Mouse (Mus musculus): ENCODE results near the gene Cst10. TPM values are rescaled to one million over a fixed set of nuclear protein-coding genes. Genes with fewer than 3 reads are reported as not detected.

Cst10 gene
- polyA plus RNA-seq (2014; fragmentation: Nextera tagmentation; extraction: Ambion mirVana) = not detected in 2 replicates

DNA sequence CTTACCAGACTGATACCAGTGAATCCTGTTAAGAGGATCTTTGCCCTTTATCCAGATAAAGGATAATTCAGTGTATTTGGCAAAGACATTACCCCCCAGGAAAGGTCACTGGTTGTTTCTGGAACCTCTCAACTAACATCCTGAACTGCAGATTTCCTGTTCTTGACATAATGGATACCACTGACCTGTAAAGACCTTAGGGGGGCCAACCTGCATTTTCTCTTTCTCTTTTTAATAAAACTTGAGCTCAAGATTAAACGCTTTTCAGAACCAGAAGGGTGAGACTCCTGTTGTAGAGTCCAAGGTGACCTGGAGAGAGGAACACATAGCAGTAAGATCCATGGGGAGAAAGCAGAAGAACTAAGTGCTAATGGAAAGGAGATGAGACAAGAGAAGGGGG is at the start of gene Cst10:
Cst10 (plus strand) TSS at position 301 of the 400 bp plus-strand sequence.
- DNase-seq (ENCODE audit: low spot score) (no peak), ATAC-seq (ENCODE audit: insufficient read depth, low FRiP score, low TSS enrichment) (no peak)
- Histone ChIP-seq H3K4me2 (ENCODE audit: low read depth) (no peak within 1 kb of the TSS), H3K4me1 (ENCODE audit: control insufficient read depth, insufficient read depth, low read length) (no peaks in the 10 kb centered on the region), H3K4me3 (ENCODE audit: low read depth, low read length) (no peak within 1 kb of the TSS), H3K27me3 (ENCODE audit: control insufficient read depth, insufficient read depth, low read length) (no peaks in the 10 kb centered on the region), H3K9me3 (ENCODE audit: control insufficient read depth, low read length) (no peaks in the 10 kb centered on the region), H3K36me3 (ENCODE audit: control insufficient read depth, insufficient read depth, low read length) (no peaks in the 10 kb centered on the region), H3K27ac (ENCODE audit: low read depth, low read length) (no peak within 1 kb of the TSS), H3K9ac (ENCODE audit: low read length) (no peak within 1 kb of the TSS)
- WGBS = 71% methylated on average over 1 of the region's 1 CpGs

DNA sequence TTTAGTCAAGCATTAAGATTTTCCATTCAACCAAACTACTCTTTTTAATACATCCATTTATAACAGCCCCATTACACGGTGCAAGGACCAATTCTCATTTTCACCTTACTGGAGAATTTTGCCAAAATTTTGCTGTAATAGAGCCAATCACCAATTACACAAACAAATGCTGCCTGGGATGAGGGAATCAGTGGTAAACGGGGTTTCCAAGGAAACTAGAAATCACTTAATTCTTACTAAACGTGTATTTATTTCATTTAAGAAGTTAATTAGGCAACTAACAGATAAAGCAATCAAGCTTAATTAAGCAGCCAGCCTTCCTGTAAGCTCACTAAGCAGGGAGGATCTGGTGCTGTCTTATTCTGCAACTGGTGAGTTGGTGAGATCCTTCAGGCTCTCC is 11.9 kb upstream of the Cst10 start:
- Histone ChIP-seq H3K4me3 (ENCODE audit: low read depth, low read length) (no peak overlapping the region), H3K36me3 (ENCODE audit: control insufficient read depth, insufficient read depth, low read length) (no peaks in the 10 kb centered on the region), H3K9me3 (ENCODE audit: control insufficient read depth, low read length) (no peaks in the 10 kb centered on the region), H3K27me3 (ENCODE audit: control insufficient read depth, insufficient read depth, low read length) (no peaks in the 10 kb centered on the region), H3K4me2 (ENCODE audit: low read depth) (no peak overlapping the region), H3K27ac (ENCODE audit: low read depth, low read length) (no peak overlapping the region), H3K9ac (ENCODE audit: low read length) (no peak overlapping the region), H3K4me1 (ENCODE audit: control insufficient read depth, insufficient read depth, low read length) (no peaks in the 10 kb centered on the region)
- DNase-seq (ENCODE audit: low spot score) (no peak), ATAC-seq (ENCODE audit: insufficient read depth, low FRiP score, low TSS enrichment) (no peak)
- WGBS = 62% methylated on average over 3 of the region's 3 CpGs

DNA sequence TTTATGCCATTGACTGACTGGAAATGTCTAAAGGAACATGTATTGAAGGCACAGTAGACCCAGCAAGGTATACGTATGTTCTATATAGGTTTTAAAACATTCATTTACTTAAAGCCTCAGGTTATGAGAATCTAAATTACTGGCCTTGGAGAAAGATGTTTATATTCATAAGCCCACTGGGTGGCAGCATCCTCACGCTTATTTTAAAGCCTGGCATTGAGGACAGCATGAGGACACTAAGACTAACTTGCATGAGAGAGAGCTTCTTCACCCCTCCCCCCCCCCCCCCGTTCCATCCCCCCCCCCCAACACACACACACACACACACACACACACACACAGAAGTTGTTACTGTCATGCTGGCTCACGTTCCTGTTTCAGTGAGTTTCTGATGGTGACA is 17.7 kb downstream of the Cst10 start:
- DNase-seq (ENCODE audit: low spot score) (peak; percentile 37), ATAC-seq (ENCODE audit: insufficient read depth, low FRiP score, low TSS enrichment) (no peak)
- Histone ChIP-seq H3K4me1 (ENCODE audit: control insufficient read depth, insufficient read depth, low read length) (no peaks in the 10 kb centered on the region), H3K4me2 (ENCODE audit: low read depth) (no peak overlapping the region), H3K27ac (ENCODE audit: low read depth, low read length) (no peak overlapping the region), H3K9me3 (ENCODE audit: control insufficient read depth, low read length) (no peaks in the 10 kb centered on the region), H3K36me3 (ENCODE audit: control insufficient read depth, insufficient read depth, low read length) (no peaks in the 10 kb centered on the region), H3K9ac (ENCODE audit: low read length) (no peak overlapping the region), H3K4me3 (ENCODE audit: low read depth, low read length) (no peak overlapping the region), H3K27me3 (ENCODE audit: control insufficient read depth, insufficient read depth, low read length) (no peaks in the 10 kb centered on the region)
- WGBS = 29% methylated on average over 3 of the region's 4 CpGs

Measured in neural tube, embryonic 11.5 days (tissue).